Mouse (Mus musculus): Measurements from ENCODE around the gene 1700034J05Rik.

GRCm38 (mm10) chr6:146961832-146962481 is 7.7 kb upstream of the 1700034J05Rik start:
- no peak for TF ChIP-seq CTCF (IDR thresholded peaks at IDR 0.05; ENCODE audit: control insufficient read depth, insufficient read depth, insufficient replicate concordance, low read depth, low read length)
- TF ChIP-seq POLR2A (IDR thresholded peaks at IDR 0.05; ENCODE audit: control insufficient read depth, low read depth, low read length) = no peak
